Mouse (Mus musculus): Measurements from ENCODE around the gene Nek11. TPM values are rescaled to one million over a fixed set of nuclear protein-coding genes. Genes with fewer than 3 reads are reported as not detected.

The Nek11 gene
- polyA plus RNA-seq, 1 experiment from 2014 or later, result 0.43 TPM

DNA sequence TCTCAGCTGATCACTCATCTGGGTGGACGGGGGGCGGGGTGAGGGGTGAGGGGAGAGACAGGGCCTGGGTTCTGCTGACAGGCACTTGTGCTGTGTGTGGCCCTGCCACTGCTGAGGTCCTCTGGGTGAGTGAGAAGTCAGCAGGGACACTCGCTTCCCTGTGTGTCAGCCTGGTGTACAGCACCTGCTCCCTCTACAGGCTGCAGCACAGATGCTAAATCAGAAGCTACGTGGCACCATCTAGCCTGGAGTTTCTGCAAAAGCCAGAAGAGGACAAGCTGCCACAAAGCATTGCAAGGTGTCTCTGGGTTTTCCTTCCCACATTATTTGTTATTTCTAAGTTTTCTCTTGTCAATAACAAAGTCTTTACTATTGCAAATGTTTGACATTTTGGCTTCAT is 180.9 kb downstream of the Nek11 start:
- Histone ChIP-seq H3K9me3 (replicated peaks; ENCODE audit: control insufficient read depth, low read length) (no peaks in the 10 kb centered on the region), H3K27me3 (ENCODE audit: control insufficient read depth, insufficient read depth, low read length) (no peaks in the 10 kb centered on the region), H3K27ac (replicated peaks; ENCODE audit: low read depth, low read length) (no peak overlapping the region), H3K9ac (replicated peaks; ENCODE audit: low read length) (no peak overlapping the region), H3K36me3 (replicated peaks; ENCODE audit: control insufficient read depth, insufficient read depth, low read depth, low read length) (no peaks in the 10 kb centered on the region), H3K4me1 (ENCODE audit: control insufficient read depth, insufficient read depth, low read length) (no peaks in the 10 kb centered on the region), H3K4me3 (ENCODE audit: low read depth, low read length) (no peak overlapping the region), H3K4me2 (ENCODE audit: low read depth, low read length) (no peak overlapping the region)
- no peak for DNase-seq (ENCODE audit: low spot score)
- WGBS, result 64% methylated on average over 4 of the region's 4 CpGs
- no peak for ATAC-seq (replicated peaks; ENCODE audit: insufficient number of reproducible peaks, low FRiP score, low TSS enrichment, low read depth)

- no peaks in the 10 kb centered on the region for H3K4me1 ChIP-seq (ENCODE audit: control insufficient read depth, insufficient read depth, low read length)
- H3K9me3 ChIP-seq (replicated peaks; ENCODE audit: control insufficient read depth, low read length), result no peaks in the 10 kb centered on the region
- H3K4me2 ChIP-seq (ENCODE audit: low read depth, low read length), result no peak overlapping the region
- no peak overlapping the region for H3K4me3 ChIP-seq (ENCODE audit: low read depth, low read length)
- 89% methylated on average over 1 of the region's 1 CpGs for WGBS
- DNase-seq (ENCODE audit: low spot score) (no peak), ATAC-seq (replicated peaks; ENCODE audit: insufficient number of reproducible peaks, low FRiP score, low TSS enrichment, low read depth) (no peak)
- H3K9ac ChIP-seq (replicated peaks; ENCODE audit: low read length), result no peak overlapping the region
- no peaks in the 10 kb centered on the region for H3K36me3 ChIP-seq (replicated peaks; ENCODE audit: control insufficient read depth, insufficient read depth, low read depth, low read length)
- H3K27ac ChIP-seq (replicated peaks; ENCODE audit: low read depth, low read length), result no peak overlapping the region
- H3K27me3 ChIP-seq (ENCODE audit: control insufficient read depth, insufficient read depth, low read length), result no peaks in the 10 kb centered on the region
Observed at GRCm38 (mm10) chr9:105200305-105200704, 195.0 kb downstream of the Nek11 start.

DNA sequence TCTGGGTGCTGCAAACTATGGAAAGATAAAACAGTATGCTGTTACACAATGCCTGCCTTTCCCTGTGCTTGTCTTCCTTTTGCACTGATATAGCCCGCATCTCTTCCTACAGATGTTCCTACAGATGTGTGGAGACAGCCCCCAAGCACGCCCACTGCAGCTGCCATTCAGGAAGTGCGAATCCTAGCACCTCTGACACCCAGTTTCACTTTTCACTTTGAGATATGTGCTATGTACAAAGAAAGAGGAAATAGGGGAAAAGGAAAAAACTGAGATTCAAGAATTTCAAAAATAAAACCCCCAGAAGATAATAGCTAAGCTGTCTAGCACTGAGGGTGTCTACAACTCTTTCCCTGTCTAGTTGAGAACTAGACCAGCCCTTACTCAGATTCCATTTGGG is 208.6 kb downstream of the Nek11 start:
- Histone ChIP-seq H3K9me3 (replicated peaks; ENCODE audit: control insufficient read depth, low read length) (no peaks in the 10 kb centered on the region), H3K36me3 (replicated peaks; ENCODE audit: control insufficient read depth, insufficient read depth, low read depth, low read length) (no peaks in the 10 kb centered on the region), H3K4me3 (ENCODE audit: low read depth, low read length) (no peak overlapping the region), H3K4me2 (ENCODE audit: low read depth, low read length) (no peak overlapping the region), H3K27ac (replicated peaks; ENCODE audit: low read depth, low read length) (no peak overlapping the region), H3K9ac (replicated peaks; ENCODE audit: low read length) (no peak overlapping the region), H3K4me1 (ENCODE audit: control insufficient read depth, insufficient read depth, low read length) (no peaks in the 10 kb centered on the region), H3K27me3 (ENCODE audit: control insufficient read depth, insufficient read depth, low read length) (no peaks in the 10 kb centered on the region)
- DNase-seq (ENCODE audit: low spot score) (no peak), ATAC-seq (replicated peaks; ENCODE audit: insufficient number of reproducible peaks, low FRiP score, low TSS enrichment, low read depth) (no peak)
- 82% methylated on average over 3 of the region's 3 CpGs for WGBS

DNA sequence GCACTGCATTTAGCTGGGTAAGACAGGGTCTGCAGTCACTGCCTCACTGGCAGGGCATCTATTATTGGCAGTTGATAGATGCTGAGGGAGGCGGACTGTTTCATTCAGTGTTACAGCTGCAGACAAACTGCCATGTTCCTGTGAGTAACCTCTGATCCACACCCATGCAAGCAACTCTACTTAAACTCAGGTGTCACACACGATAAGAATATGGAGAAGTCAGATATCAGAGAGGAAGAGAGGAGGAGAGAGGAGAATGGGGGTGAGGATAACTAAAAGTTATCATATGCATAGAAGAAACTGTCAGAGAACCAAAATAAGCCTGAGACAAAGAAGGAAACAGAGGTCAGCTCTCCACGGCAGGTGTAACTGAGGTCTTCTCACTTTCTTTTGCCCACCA is 212.9 kb downstream of the Nek11 start:
- WGBS, result 84% methylated on average over 3 of the region's 3 CpGs
- Histone ChIP-seq H3K4me2 (ENCODE audit: low read depth, low read length) (no peak overlapping the region), H3K9me3 (replicated peaks; ENCODE audit: control insufficient read depth, low read length) (no peaks in the 10 kb centered on the region), H3K9ac (replicated peaks; ENCODE audit: low read length) (no peak overlapping the region), H3K27me3 (ENCODE audit: control insufficient read depth, insufficient read depth, low read length) (no peaks in the 10 kb centered on the region), H3K4me3 (ENCODE audit: low read depth, low read length) (no peak overlapping the region), H3K36me3 (replicated peaks; ENCODE audit: control insufficient read depth, insufficient read depth, low read depth, low read length) (no peaks in the 10 kb centered on the region), H3K4me1 (ENCODE audit: control insufficient read depth, insufficient read depth, low read length) (no peaks in the 10 kb centered on the region), H3K27ac (replicated peaks; ENCODE audit: low read depth, low read length) (no peak overlapping the region)
- DNase-seq (ENCODE audit: low spot score) (no peak), ATAC-seq (replicated peaks; ENCODE audit: insufficient number of reproducible peaks, low FRiP score, low TSS enrichment, low read depth) (no peak)

DNA sequence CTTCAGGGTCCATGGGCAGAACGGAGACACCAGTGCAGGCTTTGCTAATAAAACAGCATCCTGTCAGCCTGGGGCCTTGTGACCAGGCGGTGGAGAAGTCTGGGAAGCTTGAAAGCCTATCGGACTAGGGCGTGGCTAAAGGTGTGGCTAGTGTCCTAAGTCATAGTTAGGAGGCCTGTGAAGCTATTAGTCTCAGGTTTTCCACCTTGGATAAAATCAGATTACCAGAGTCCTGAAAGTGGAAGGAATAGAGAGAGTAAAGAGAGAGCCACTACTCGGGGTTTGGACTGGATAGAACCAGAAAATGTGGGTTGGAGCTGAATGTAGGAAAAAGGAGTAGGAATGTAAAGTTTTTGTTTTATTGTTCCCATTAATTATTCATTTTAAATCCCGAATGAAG is 250.3 kb downstream of the Nek11 start, which contains the start of gene 1700080E11Rik:
Gene 1700080E11Rik (minus strand): TSS at position 101 of the 400 bp plus-strand sequence.
- Histone ChIP-seq H3K27me3 (ENCODE audit: control insufficient read depth, insufficient read depth, low read length) (no peaks in the 10 kb centered on the region), H3K4me2 (ENCODE audit: low read depth, low read length) (no peak within 1 kb of the TSS), H3K9me3 (replicated peaks; ENCODE audit: control insufficient read depth, low read length) (no peaks in the 10 kb centered on the region), H3K27ac (replicated peaks; ENCODE audit: low read depth, low read length) (no peak within 1 kb of the TSS), H3K4me1 (ENCODE audit: control insufficient read depth, insufficient read depth, low read length) (no peaks in the 10 kb centered on the region), H3K4me3 (ENCODE audit: low read depth, low read length) (no peak within 1 kb of the TSS), H3K9ac (replicated peaks; ENCODE audit: low read length) (no peak within 1 kb of the TSS), H3K36me3 (replicated peaks; ENCODE audit: control insufficient read depth, insufficient read depth, low read depth, low read length) (no peaks in the 10 kb centered on the region)
- DNase-seq (ENCODE audit: low spot score), result no peak
- ATAC-seq (replicated peaks; ENCODE audit: insufficient number of reproducible peaks, low FRiP score, low TSS enrichment, low read depth), result no peak; the same call in 1 of the 2 replicates
- 79% methylated on average over 6 of the region's 6 CpGs for WGBS

GRCm38 (mm10) chr9:105139204-105139603 is 256.1 kb downstream of the Nek11 start:
- Histone ChIP-seq H3K4me2 (ENCODE audit: low read depth, low read length) (no peak overlapping the region), H3K27me3 (ENCODE audit: control insufficient read depth, insufficient read depth, low read length) (no peaks in the 10 kb centered on the region), H3K9ac (replicated peaks; ENCODE audit: low read length) (no peak overlapping the region), H3K27ac (replicated peaks; ENCODE audit: low read depth, low read length) (no peak overlapping the region), H3K4me1 (ENCODE audit: control insufficient read depth, insufficient read depth, low read length) (no peaks in the 10 kb centered on the region), H3K4me3 (ENCODE audit: low read depth, low read length) (no peak overlapping the region), H3K9me3 (replicated peaks; ENCODE audit: control insufficient read depth, low read length) (no peaks in the 10 kb centered on the region), H3K36me3 (replicated peaks; ENCODE audit: control insufficient read depth, insufficient read depth, low read depth, low read length) (no peaks in the 10 kb centered on the region)
- DNase-seq (ENCODE audit: low spot score) (no peak), ATAC-seq (replicated peaks; ENCODE audit: insufficient number of reproducible peaks, low FRiP score, low TSS enrichment, low read depth) (no peak)
- 80% methylated on average over 6 of the region's 6 CpGs for WGBS

DNA sequence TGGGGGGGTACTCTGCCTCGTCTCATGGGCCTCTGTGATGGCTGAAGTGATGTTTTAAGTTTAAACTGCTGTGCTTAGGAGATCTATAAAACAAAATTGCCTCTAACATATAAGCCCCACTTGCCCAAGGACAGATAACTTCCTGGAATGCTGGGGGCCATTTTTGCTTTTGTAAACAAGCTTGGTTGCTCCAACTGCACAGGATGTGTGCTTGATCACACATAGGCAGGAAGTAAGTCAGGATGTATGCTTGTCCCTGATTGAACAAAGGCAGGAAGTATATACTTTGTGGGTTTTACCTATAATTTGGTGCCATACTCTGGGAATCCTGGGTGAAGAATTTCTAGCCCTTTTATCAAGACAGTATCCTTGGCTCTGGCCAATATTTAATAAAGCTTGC is 258.9 kb downstream of the Nek11 start:
- ATAC-seq (replicated peaks; ENCODE audit: insufficient number of reproducible peaks, low FRiP score, low TSS enrichment, low read depth), result no peak
- Histone ChIP-seq H3K4me3 (ENCODE audit: low read depth, low read length) (no peak overlapping the region), H3K36me3 (replicated peaks; ENCODE audit: control insufficient read depth, insufficient read depth, low read depth, low read length) (no peaks in the 10 kb centered on the region), H3K4me1 (ENCODE audit: control insufficient read depth, insufficient read depth, low read length) (no peaks in the 10 kb centered on the region), H3K27me3 (ENCODE audit: control insufficient read depth, insufficient read depth, low read length) (no peaks in the 10 kb centered on the region), H3K27ac (replicated peaks; ENCODE audit: low read depth, low read length) (no peak overlapping the region), H3K9ac (replicated peaks; ENCODE audit: low read length) (no peak overlapping the region), H3K9me3 (replicated peaks; ENCODE audit: control insufficient read depth, low read length) (no peaks in the 10 kb centered on the region), H3K4me2 (ENCODE audit: low read depth, low read length) (no peak overlapping the region)
- WGBS, result 38% methylated on average over 1 of the region's 1 CpGs
- DNase-seq (ENCODE audit: low spot score), result no peak

DNA sequence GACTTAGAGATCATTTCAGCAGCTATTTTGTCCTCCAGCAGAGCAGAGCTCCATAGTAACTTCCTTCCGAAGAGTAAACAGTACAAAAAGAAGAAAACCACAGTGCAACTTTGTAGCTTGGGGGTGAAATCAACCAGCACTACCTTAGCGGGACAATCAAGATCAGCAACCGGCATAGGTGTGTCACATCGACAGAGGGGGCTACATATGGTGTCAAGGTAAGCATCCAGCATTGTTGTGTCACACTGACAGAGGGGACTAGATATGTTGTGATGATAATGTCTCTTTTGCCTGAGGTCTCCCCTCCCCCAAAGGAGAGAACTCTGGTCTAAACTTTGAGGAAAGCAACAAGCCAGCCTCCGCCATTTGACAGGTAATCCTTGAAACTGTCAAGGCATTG is 260.8 kb downstream of the Nek11 start:
- WGBS, result 78% methylated on average over 5 of the region's 5 CpGs
- H3K4me3 ChIP-seq (ENCODE audit: low read depth, low read length), result no peak overlapping the region
- H3K4me2 ChIP-seq (ENCODE audit: low read depth, low read length), result no peak overlapping the region
- 0 out of 2 replicates have a peak, but pooled peaks cover 2% of the 10 kb centered on the region for H3K4me1 ChIP-seq (ENCODE audit: control insufficient read depth, insufficient read depth, low read length)
- no peak for DNase-seq (ENCODE audit: low spot score)
- no peak overlapping the region for H3K9ac ChIP-seq (replicated peaks; ENCODE audit: low read length)
- H3K27ac ChIP-seq (replicated peaks; ENCODE audit: low read depth, low read length), result no peak overlapping the region
- H3K27me3 ChIP-seq (ENCODE audit: control insufficient read depth, insufficient read depth, low read length), result no peaks in the 10 kb centered on the region
- H3K9me3 ChIP-seq (replicated peaks; ENCODE audit: control insufficient read depth, low read length), result no peaks in the 10 kb centered on the region
- ATAC-seq (replicated peaks; ENCODE audit: insufficient number of reproducible peaks, low FRiP score, low TSS enrichment, low read depth), result no peak
- no peaks in the 10 kb centered on the region for H3K36me3 ChIP-seq (replicated peaks; ENCODE audit: control insufficient read depth, insufficient read depth, low read depth, low read length)

All from embryonic facial prominence, embryonic 11.5 days (tissue).